Mouse (Mus musculus) intestine, postnatal 0 days (tissue): ENCODE results near the gene Klra3. TPM values are rescaled to one million over a fixed set of nuclear protein-coding genes. Genes with fewer than 3 reads are reported as not detected.
"Not testable (repeated sequence)": the region's sequence is repeated elsewhere in the genome, so short reads cannot be mapped to it uniquely, and the experiment has no call there.

Source experiments
- ATAC-seq: fragments of 200-750 bp; cut with Nextera tagmentation; 2 replicates; pipeline ENCODE4 v1.8.0; 2017; ENCODE audit warnings: mild to moderate bottlenecking, moderate TSS enrichment, moderate library complexity
- H3K27ac ChIP-seq: fragments of 300-500 bp; sonication (generic); 2 replicates; pipeline ENCODE4 v1.5.1; 2014; ENCODE audit warnings: mild to moderate bottlenecking, low read depth, low read length, moderate library complexity
- H3K27me3 ChIP-seq: fragments of 300-500 bp; sonication (generic); replicated peaks from 2 replicates; pipeline ENCODE4 v1.6.1; 2014; ENCODE audit warnings: low read length, mixed read lengths; ENCODE audit not compliant: control insufficient read depth, insufficient read depth
- H3K36me3 ChIP-seq: fragments of 300-500 bp; sonication (generic); 2 replicates; pipeline ENCODE4 v1.6.1; 2014; ENCODE audit warnings: mild to moderate bottlenecking, moderate library complexity; ENCODE audit not compliant: control insufficient read depth, insufficient read depth
- H3K4me1 ChIP-seq: fragments of 300-500 bp; sonication (generic); replicated peaks from 2 replicates; pipeline ENCODE4 v1.6.1; 2014; ENCODE audit warnings: antibody characterized with exemption, low read length, mixed read lengths; ENCODE audit not compliant: control insufficient read depth, insufficient read depth
- H3K4me2 ChIP-seq: fragments of 300-500 bp; sonication (generic); replicated peaks from 2 replicates; pipeline ENCODE4 v1.6.1; 2014; ENCODE audit warnings: low read depth, mild to moderate bottlenecking, moderate library complexity
- H3K4me3 ChIP-seq: fragments of 300-500 bp; sonication (generic); 2 replicates; pipeline ENCODE4 v1.5.1; 2014; ENCODE audit warnings: low read depth, low read length
- H3K9ac ChIP-seq: fragments of 300-500 bp; sonication (generic); 2 replicates; pipeline ENCODE4 v1.6.1; 2014; ENCODE audit warnings: mild to moderate bottlenecking, low read depth, low read length
- H3K9me3 ChIP-seq: fragments of 300-500 bp; sonication (generic); 2 replicates; pipeline ENCODE4 v1.6.1; 2016; ENCODE audit warnings: mixed run types; ENCODE audit not compliant: control insufficient read depth
- CTCF ChIP-seq: sonication (generic); IDR thresholded peaks from 2 replicates; pipeline ENCODE4 v1.5.1; 2016; ENCODE audit warnings: low read depth, mild to moderate bottlenecking, control low read depth, antibody characterized with exemption, moderate library complexity
- whole genome bisulfite sequencing: fragments of 180-500 bp; shearing (Covaris S2); extraction: QIAGEN DNeasy Blood & Tissue Kit; methylation state at CpG from one replicate; pipeline ENCODE4 v1.1.7; 2014; 5-methylcytosine and 5-hydroxymethylcytosine counted together
- polyA plus RNA-seq: library from polyadenylated mRNA; unstranded; fragments of >200 nt; fragmentation: Nextera tagmentation; extraction: Ambion mirVana; gene quantifications from 2 replicates; pipeline ENCODE4 v1.2.1, GENCODE M21; 2015

Klra3 gene
- not detected in 2 replicates for polyA plus RNA-seq

DNA sequence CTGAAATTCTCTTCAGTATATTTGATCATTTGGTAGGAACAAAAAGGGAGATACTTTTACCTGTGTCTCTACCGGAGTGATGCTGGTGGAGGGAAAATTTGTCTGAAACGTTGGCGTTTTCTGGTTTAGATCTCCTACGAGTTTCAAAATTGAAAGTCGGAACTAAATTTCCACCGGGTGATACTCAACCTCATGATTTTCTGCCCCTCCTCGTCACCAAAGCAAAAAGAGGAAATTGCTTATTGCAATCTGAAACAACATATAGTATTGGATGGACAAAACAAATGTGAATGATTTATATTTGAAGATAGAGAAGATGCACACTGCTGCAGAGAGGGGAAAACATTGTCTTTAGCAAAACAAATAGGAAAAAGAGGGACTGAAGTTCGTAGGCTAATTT is at the start of gene Klra3:
TSS of gene Klra3 (minus strand) at position 164 of the 400 bp plus-strand sequence.
- Histone ChIP-seq H3K9me3 (no peaks in the 10 kb centered on the region), H3K4me3 (no peak within 1 kb of the TSS), H3K9ac (no peak within 1 kb of the TSS), H3K4me2 (no peak within 1 kb of the TSS), H3K27ac (no peak within 1 kb of the TSS), H3K36me3 (no peaks in the 10 kb centered on the region), H3K4me1 (no peaks in the 10 kb centered on the region), H3K27me3 (no peaks in the 10 kb centered on the region)
- no peak for TF ChIP-seq CTCF
- WGBS = 78% methylated on average over 8 of the region's 8 CpGs
- ATAC-seq = no peak

DNA sequence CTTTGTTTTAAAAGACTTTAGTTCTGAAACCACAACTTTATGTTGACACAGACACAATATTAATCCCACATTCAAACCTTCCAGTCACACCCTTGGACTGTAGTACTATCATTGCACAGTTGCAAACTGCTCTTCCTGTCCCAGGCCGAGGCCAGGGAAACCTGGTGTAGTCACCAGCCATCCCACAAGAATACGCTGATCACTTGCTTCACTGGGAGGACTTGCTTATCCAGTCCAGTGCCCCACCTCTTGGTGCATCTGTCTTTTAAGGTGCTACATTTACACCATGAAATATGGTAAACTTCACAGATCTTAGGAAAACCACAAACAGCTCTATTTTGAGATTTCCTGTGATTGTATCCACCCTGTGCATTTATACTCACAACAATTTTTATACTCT is 49.4 kb upstream of the Klra3 start, which contains the start of gene Klra1:
TSS of gene Klra1 (minus strand) at position 125 of the 400 bp plus-strand sequence.
- no peak within 1 kb of the TSS for H3K4me3 ChIP-seq
- TF ChIP-seq CTCF = no peak
- no peaks in the 10 kb centered on the region for H3K4me1 ChIP-seq
- WGBS = 79% methylated on average over 2 of the region's 2 CpGs
- no peak within 1 kb of the TSS for H3K27ac ChIP-seq
- ATAC-seq = no peak
- no peak within 1 kb of the TSS for H3K9ac ChIP-seq
- H3K36me3 ChIP-seq = no peaks in the 10 kb centered on the region
- no peaks in the 10 kb centered on the region for H3K27me3 ChIP-seq
- H3K9me3 ChIP-seq = 0 out of 2 replicates have a peak, but pooled peaks cover 3% of the 10 kb centered on the region
- no peak within 1 kb of the TSS for H3K4me2 ChIP-seq

DNA sequence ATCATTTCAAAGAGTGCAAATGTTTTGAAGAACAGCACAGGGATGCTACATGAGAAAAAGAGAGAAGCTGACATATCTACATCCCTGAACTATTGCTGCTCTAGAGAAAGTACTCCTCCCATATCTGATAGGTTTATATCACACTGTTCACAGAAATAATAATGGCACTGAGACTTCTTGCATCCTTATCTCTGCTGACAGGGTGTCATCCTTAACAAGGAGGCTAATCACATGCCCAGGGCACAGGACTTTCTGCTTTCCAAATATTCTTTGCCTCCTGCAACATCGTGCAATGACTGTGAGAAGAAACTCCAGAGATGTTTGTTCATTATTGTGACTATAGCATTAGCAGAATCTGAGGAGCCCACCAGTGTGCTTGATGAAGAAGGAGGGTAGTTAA is 48.4 kb upstream of the Klra3 start:
- TF ChIP-seq CTCF = no peak
- Histone ChIP-seq H3K9me3 (0 out of 2 replicates have a peak, but pooled peaks cover 3% of the 10 kb centered on the region), H3K9ac (no peak overlapping the region), H3K27ac (no peak overlapping the region), H3K4me3 (no peak overlapping the region), H3K4me1 (no peaks in the 10 kb centered on the region), H3K36me3 (no peaks in the 10 kb centered on the region), H3K4me2 (no peak overlapping the region), H3K27me3 (no peaks in the 10 kb centered on the region)
- ATAC-seq = no peak
- 56% methylated on average over 1 of the region's 1 CpGs for WGBS

DNA sequence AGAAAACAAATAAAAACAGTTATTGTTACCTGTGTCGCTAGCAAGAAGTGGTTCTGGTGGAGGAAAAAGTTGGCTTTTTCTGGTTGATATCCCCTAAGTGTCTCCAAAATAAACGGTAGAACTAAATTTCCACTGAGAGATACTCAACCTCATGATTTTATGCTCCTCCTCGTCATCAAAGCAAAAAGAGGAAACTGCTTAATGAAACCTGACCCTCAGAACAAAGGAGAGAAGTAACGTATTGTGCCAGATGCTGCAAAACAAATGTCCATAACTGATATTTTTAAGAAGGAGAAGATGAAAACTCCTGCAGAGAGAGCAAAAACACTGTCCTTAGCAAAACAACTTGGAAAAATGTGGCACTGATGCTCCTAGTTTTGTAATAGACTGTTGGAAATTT is 45.0 kb upstream of the Klra3 start:
- no peak overlapping the region for H3K4me3 ChIP-seq
- H3K27me3 ChIP-seq = no peaks in the 10 kb centered on the region
- H3K4me2 ChIP-seq = no peak overlapping the region
- H3K9ac ChIP-seq = no peak overlapping the region
- H3K9me3 ChIP-seq = 0 out of 2 replicates have a peak, but pooled peaks cover 4% of the 10 kb centered on the region
- TF ChIP-seq CTCF = no peak
- WGBS = 81% methylated on average over 4 of the region's 4 CpGs
- H3K27ac ChIP-seq = no peak overlapping the region
- H3K4me1 ChIP-seq = no peaks in the 10 kb centered on the region
- no peaks in the 10 kb centered on the region for H3K36me3 ChIP-seq
- ATAC-seq = no peak

DNA sequence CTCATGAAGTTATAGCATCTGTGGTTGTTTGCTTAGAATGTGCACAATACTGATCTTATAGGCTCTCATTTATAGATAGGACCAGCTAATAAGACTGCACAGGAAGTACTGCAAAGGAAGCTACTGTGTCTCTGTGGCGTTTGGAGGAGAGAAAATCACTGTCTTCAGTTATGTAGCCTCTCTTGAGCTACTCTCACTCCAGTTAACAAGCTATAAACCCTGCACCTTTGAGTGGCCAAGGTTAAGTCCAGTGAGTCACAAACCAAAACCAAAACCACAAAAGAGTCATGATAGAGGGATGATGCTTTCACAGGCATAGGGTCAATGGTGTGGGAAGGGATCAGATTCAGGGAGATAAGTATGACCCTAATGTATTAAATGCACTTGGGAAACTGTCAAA is 8.0 kb upstream of the Klra3 start:
- H3K4me2 ChIP-seq, H3K4me1 ChIP-seq, H3K27ac ChIP-seq, H3K9ac ChIP-seq, H3K9me3 ChIP-seq, H3K36me3 ChIP-seq, H3K27me3 ChIP-seq, ATAC-seq, H3K4me3 ChIP-seq: not testable (repeated sequence)
- WGBS = 21% methylated on average over 1 of the region's 1 CpGs

DNA sequence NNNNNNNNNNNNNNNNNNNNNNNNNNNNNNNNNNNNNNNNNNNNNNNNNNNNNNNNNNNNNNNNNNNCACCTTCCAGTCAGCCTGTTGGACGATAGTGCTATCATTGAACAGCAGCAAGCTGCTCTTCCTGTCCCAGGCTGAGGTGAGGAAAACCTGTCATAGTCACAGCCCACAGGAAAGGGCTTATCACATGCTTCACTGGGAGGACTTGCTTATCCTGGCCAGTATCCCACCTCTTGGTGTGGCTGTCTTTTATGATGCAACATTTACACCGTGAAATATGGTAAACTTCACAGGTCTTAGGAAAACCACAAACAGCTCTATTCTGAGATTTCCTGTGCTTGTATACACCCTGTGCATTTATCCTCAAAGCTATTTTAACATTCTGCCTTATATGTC is 4.6 kb upstream of the Klra3 start:
- not testable (repeated sequence) for H3K36me3 ChIP-seq, H3K4me3 ChIP-seq, H3K27ac ChIP-seq, H3K9me3 ChIP-seq, H3K27me3 ChIP-seq, ATAC-seq, H3K9ac ChIP-seq, H3K4me2 ChIP-seq, H3K4me1 ChIP-seq
- 85% methylated on average over 2 of the region's 2 CpGs for WGBS
